Mouse (Mus musculus): ENCODE data around the gene Car6. TPM values are rescaled to one million over a fixed set of nuclear protein-coding genes. Genes with fewer than 3 reads are reported as not detected.

The Car6 gene
- polyA plus RNA-seq, 1 experiment = 0.19 TPM

DNA sequence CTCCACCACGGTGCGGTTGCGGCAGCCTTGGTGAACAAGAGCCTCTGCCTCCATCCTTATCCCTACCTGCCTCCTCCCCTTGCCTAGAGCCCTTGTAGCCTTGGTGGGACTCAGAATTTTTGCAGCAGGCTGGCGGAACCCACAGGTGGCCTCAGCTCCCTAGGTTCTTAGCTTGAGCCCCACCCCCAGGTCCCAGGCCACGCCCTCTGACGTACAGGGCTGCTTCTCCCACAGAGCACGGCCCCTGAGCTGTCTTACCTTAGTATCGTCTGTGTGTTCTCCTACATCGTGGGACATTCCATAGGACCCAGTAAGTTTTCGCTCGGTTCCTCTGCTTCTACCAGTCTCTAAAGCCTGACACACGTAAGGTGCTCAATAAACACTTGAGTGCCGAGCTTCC lies 36.3 kb downstream of the Car6 start:
- H3K27me3 ChIP-seq (ENCODE audit: control insufficient read depth, insufficient read depth, insufficient read length) = peaks cover 24% of the 10 kb centered on the region
- no peaks in the 10 kb centered on the region for H3K79me3 ChIP-seq (ENCODE audit: low read depth)
- H3K79me2 ChIP-seq (ENCODE audit: control insufficient read depth, insufficient read depth) = no peaks in the 10 kb centered on the region
- H3K4me3 ChIP-seq (ENCODE audit: insufficient read depth, poor library complexity, severe bottlenecking) = no peak overlapping the region
- no peak for TF ChIP-seq MYOD1 (IDR thresholded peaks at IDR 0.05; ENCODE audit: control insufficient read depth, insufficient read length, low read depth)
- no peak for TF ChIP-seq CEBPB (IDR thresholded peaks at IDR 0.05; ENCODE audit: low read depth)
- no peak for TF ChIP-seq CTCF (IDR thresholded peaks at IDR 0.05; ENCODE audit: control insufficient read depth, insufficient read depth, insufficient read length)
- no peak for TF ChIP-seq FOSL1 (IDR thresholded peaks at IDR 0.05; ENCODE audit: insufficient read depth, low read length, poor library complexity, severe bottlenecking)
- TF ChIP-seq MYOG (IDR thresholded peaks at IDR 0.05; ENCODE audit: control insufficient read depth, extremely low read depth, insufficient read length) = no peak
- no peaks in the 10 kb centered on the region for H3K36me3 ChIP-seq (ENCODE audit: control insufficient read depth, insufficient read depth)
- H3ac ChIP-seq (ENCODE audit: control insufficient read depth, insufficient read length, low read depth) = no peak overlapping the region

DNA sequence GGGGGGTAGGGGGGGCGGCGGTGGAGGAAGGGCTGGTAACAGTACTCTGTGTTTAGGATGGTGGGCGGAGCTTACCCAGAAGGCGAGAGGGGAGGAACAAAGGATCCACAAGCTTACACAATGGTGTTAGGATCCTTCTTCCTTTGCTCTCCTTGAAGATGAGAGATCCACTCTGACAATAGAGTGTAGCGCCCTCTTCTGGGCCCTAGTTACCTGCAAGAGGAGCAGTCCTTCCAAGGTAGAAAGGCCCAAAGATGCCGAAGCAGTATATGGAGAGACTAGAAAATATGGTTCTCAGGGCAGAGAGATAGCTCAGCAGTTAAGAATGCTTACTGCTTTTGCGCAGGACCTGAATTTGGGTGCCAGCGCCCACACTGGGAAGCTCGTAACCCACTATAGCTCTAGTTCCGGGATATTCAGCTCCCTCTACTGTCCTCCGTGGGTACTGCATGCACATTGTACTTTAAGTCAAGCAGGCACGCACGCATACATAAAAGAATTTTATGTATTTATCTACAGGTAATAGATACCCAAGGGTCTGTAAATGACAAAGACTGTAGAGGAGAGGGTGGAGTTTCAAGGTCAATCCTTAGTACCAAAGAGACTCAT lies 38.5 kb downstream of the Car6 start:
- no peaks in the 10 kb centered on the region for H3K36me3 ChIP-seq (ENCODE audit: control insufficient read depth, insufficient read depth)
- H3K79me3 ChIP-seq (ENCODE audit: low read depth) = no peaks in the 10 kb centered on the region
- H3K4me3 ChIP-seq (ENCODE audit: insufficient read depth, poor library complexity, severe bottlenecking) = no peak overlapping the region
- no peaks in the 10 kb centered on the region for H3K79me2 ChIP-seq (ENCODE audit: control insufficient read depth, insufficient read depth)
- H3ac ChIP-seq (ENCODE audit: control insufficient read depth, insufficient read length, low read depth) = no peak overlapping the region
- H3K27me3 ChIP-seq (ENCODE audit: control insufficient read depth, insufficient read depth, insufficient read length) = peaks cover 29% of the 10 kb centered on the region
- TF ChIP-seq USF1 (IDR thresholded peaks at IDR 0.05; ENCODE audit: low read depth) = no peak
- no peak for TF ChIP-seq CEBPB (IDR thresholded peaks at IDR 0.05; ENCODE audit: low read depth)
- TF ChIP-seq CTCF (IDR thresholded peaks at IDR 0.05; ENCODE audit: control insufficient read depth, insufficient read depth, insufficient read length) = no peak
- TF ChIP-seq MYOG (IDR thresholded peaks at IDR 0.05; ENCODE audit: control insufficient read depth, extremely low read depth, insufficient read length) = no peak
- TF ChIP-seq MYOD1 (IDR thresholded peaks at IDR 0.05; ENCODE audit: control insufficient read depth, insufficient read length, low read depth) = no peak
- no peak for TF ChIP-seq MAX (IDR thresholded peaks at IDR 0.05)
- TF ChIP-seq FOSL1 (IDR thresholded peaks at IDR 0.05; ENCODE audit: insufficient read depth, low read length, poor library complexity, severe bottlenecking) = no peak

DNA sequence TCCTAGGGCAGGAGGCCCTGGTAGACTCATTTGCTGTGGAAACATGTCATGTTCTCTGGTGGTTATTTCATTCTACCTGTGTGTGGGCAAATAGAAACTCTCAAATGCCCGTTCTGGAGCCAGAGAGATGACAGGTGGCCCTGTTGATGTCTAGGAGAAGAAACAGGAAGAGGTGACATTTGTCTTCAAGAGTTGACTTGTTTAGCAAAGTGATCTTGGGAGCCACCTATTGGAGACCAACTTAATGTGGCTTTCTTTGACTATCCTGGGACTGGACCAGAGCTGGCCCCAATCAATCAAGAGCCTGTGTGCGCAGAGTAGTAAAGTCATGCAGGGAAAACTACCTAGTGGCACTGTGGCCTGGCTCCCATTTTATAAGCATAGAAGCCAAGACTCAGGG lies 41.7 kb downstream of the Car6 start:
- Histone ChIP-seq H3K79me2 (ENCODE audit: control insufficient read depth, insufficient read depth) (no peaks in the 10 kb centered on the region), H3K79me3 (ENCODE audit: low read depth) (no peaks in the 10 kb centered on the region), H3K36me3 (ENCODE audit: control insufficient read depth, insufficient read depth) (no peaks in the 10 kb centered on the region), H3ac (ENCODE audit: control insufficient read depth, insufficient read length, low read depth) (no peak overlapping the region), H3K27me3 (ENCODE audit: control insufficient read depth, insufficient read depth, insufficient read length) (peaks cover 17% of the 10 kb centered on the region), H3K4me3 (ENCODE audit: insufficient read depth, poor library complexity, severe bottlenecking) (no peak overlapping the region)
- TF ChIP-seq CTCF (IDR thresholded peaks at IDR 0.05; ENCODE audit: control insufficient read depth, insufficient read depth, insufficient read length) (no peak), MAX (IDR thresholded peaks at IDR 0.05) (no peak), MYOD1 (IDR thresholded peaks at IDR 0.05; ENCODE audit: control insufficient read depth, insufficient read length, low read depth) (no peak), CEBPB (IDR thresholded peaks at IDR 0.05; ENCODE audit: low read depth) (no peak), MYOG (IDR thresholded peaks at IDR 0.05; ENCODE audit: control insufficient read depth, extremely low read depth, insufficient read length) (no peak), USF1 (IDR thresholded peaks at IDR 0.05; ENCODE audit: low read depth) (no peak), FOSL1 (IDR thresholded peaks at IDR 0.05; ENCODE audit: insufficient read depth, low read length, poor library complexity, severe bottlenecking) (no peak)

DNA sequence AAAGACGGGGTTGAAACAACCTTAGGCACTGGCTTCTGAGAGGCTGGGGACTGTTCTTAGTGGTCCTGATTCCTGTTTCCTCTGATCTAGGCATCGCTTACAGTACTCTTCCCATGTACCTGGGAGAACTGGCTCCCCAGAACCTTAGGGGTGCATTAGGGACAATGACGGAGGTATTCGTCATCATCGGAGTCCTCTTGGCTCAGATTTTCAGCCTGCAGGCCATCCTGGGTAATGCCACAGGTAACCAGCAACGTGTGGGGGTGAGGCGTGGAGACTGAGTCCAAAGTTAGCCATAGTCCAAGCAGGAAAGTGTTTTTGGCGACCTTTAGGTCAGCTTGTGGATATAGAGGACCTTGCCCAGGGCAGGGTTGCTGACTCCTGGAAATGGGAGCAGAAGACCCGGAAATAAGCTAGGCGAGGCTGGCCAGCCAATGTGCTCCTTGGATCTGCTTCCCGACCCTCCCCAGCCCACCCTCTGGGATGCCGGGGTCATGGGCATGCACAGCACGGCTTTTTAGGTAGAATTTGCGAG lies 43.7 kb downstream of the Car6 start:
- no peak for TF ChIP-seq MYOG (IDR thresholded peaks at IDR 0.05; ENCODE audit: control insufficient read depth, extremely low read depth, insufficient read length)
- TF ChIP-seq FOSL1 (IDR thresholded peaks at IDR 0.05; ENCODE audit: insufficient read depth, low read length, poor library complexity, severe bottlenecking) = no peak
- TF ChIP-seq USF1 (IDR thresholded peaks at IDR 0.05; ENCODE audit: low read depth) = no peak
- TF ChIP-seq MYOD1 (IDR thresholded peaks at IDR 0.05; ENCODE audit: control insufficient read depth, insufficient read length, low read depth) = no peak
- no peak for TF ChIP-seq MAX (IDR thresholded peaks at IDR 0.05)
- TF ChIP-seq CEBPB (IDR thresholded peaks at IDR 0.05; ENCODE audit: low read depth) = no peak
- no peak for TF ChIP-seq CTCF (IDR thresholded peaks at IDR 0.05; ENCODE audit: control insufficient read depth, insufficient read depth, insufficient read length)
- Histone ChIP-seq H3K27me3 (ENCODE audit: control insufficient read depth, insufficient read depth, insufficient read length) (peaks cover 27% of the 10 kb centered on the region), H3K4me3 (ENCODE audit: insufficient read depth, poor library complexity, severe bottlenecking) (no peak overlapping the region), H3K79me3 (ENCODE audit: low read depth) (no peaks in the 10 kb centered on the region), H3ac (ENCODE audit: control insufficient read depth, insufficient read length, low read depth) (no peak overlapping the region), H3K79me2 (ENCODE audit: control insufficient read depth, insufficient read depth) (no peaks in the 10 kb centered on the region), H3K36me3 (ENCODE audit: control insufficient read depth, insufficient read depth) (no peaks in the 10 kb centered on the region)

DNA sequence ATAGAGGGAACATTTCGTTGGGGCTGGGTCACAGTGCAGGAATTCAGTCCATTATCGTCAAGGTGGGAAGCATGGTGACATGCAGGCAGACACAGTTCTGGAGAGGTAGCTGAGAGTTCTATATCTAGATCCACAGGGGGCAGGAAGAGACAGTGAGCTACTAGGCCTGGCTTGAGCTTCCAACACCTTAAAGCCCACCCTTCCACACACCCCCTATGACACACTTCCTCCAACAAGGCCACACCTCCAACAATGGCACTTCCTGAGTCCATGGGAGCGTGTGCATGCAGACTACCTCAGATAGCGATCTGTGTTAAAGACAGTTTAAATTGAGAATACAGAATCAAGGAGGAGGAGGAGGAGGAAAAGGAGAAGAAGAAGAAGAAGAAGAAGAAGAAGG lies 45.4 kb downstream of the Car6 start:
- H3K27me3 ChIP-seq (ENCODE audit: control insufficient read depth, insufficient read depth, insufficient read length) = peaks cover 32% of the 10 kb centered on the region
- no peaks in the 10 kb centered on the region for H3K36me3 ChIP-seq (ENCODE audit: control insufficient read depth, insufficient read depth)
- no peak for TF ChIP-seq MYOD1 (IDR thresholded peaks at IDR 0.05; ENCODE audit: control insufficient read depth, insufficient read length, low read depth)
- H3ac ChIP-seq (ENCODE audit: control insufficient read depth, insufficient read length, low read depth) = no peak overlapping the region
- H3K4me3 ChIP-seq (ENCODE audit: insufficient read depth, poor library complexity, severe bottlenecking) = no peak overlapping the region
- no peaks in the 10 kb centered on the region for H3K79me2 ChIP-seq (ENCODE audit: control insufficient read depth, insufficient read depth)
- no peaks in the 10 kb centered on the region for H3K79me3 ChIP-seq (ENCODE audit: low read depth)

DNA sequence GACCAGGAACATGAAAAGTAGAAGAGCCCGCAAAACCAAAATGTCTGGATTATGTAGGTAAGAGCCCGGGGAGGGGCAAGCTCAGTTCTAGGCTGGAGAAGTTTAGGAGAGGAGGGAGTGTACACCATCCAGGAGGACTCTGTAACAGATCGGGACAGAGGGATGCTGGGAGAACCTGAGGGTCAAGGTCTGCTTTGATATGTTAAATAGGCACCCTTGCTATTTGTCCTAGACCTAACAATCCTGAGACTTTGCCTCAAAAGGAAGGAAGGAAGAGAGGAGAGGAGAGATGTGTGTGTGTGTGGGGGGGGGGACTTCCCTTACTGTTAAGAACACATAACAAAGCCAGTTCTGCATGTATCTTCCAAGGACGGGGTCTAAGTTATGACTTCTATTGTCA lies 45.8 kb downstream of the Car6 start:
- H3K79me3 ChIP-seq (ENCODE audit: low read depth) = no peaks in the 10 kb centered on the region
- no peak overlapping the region for H3K4me3 ChIP-seq (ENCODE audit: insufficient read depth, poor library complexity, severe bottlenecking)
- no peak overlapping the region for H3ac ChIP-seq (ENCODE audit: control insufficient read depth, insufficient read length, low read depth)
- H3K79me2 ChIP-seq (ENCODE audit: control insufficient read depth, insufficient read depth) = no peaks in the 10 kb centered on the region
- no peaks in the 10 kb centered on the region for H3K36me3 ChIP-seq (ENCODE audit: control insufficient read depth, insufficient read depth)
- H3K27me3 ChIP-seq (ENCODE audit: control insufficient read depth, insufficient read depth, insufficient read length) = peaks cover 32% of the 10 kb centered on the region
- TF ChIP-seq FOSL1 (IDR thresholded peaks at IDR 0.05; ENCODE audit: insufficient read depth, low read length, poor library complexity, severe bottlenecking) (no peak), MYOG (IDR thresholded peaks at IDR 0.05; ENCODE audit: control insufficient read depth, extremely low read depth, insufficient read length) (no peak), CEBPB (IDR thresholded peaks at IDR 0.05; ENCODE audit: low read depth) (no peak), CTCF (IDR thresholded peaks at IDR 0.05; ENCODE audit: control insufficient read depth, insufficient read depth, insufficient read length) (no peak), USF1 (IDR thresholded peaks at IDR 0.05; ENCODE audit: low read depth) (no peak), MAX (IDR thresholded peaks at IDR 0.05) (no peak), MYOD1 (IDR thresholded peaks at IDR 0.05; ENCODE audit: control insufficient read depth, insufficient read length, low read depth) (no peak)
